Mouse (Mus musculus) liver, adult 2 months (tissue): ENCODE measurements around the gene Myzap. TPM values are rescaled to one million over a fixed set of nuclear protein-coding genes. Genes with fewer than 3 reads are reported as not detected.
A peak's percentile ranks its signal among the peaks of the same experiment; 100 is the strongest.

Experiments
- DNase-seq: peaks from one replicate; pipeline ENCODE4 v3.0.0-alpha.2; 2011; ENCODE audit warnings: low read depth, low spot score; ENCODE audit errors: extremely low read depth
- H3K27ac ChIP-seq: fragments of 200-500 bp; replicated peaks from 2 replicates; pipeline ENCODE4 v1.5.1; 2012; ENCODE audit warnings: low read depth, mild to moderate bottlenecking, control low read depth, inconsistent platforms, low read length; ENCODE audit not compliant: insufficient read depth
- H3K27me3 ChIP-seq: fragments of 200-500 bp; 2 replicates; pipeline ENCODE4 v1.6.1; 2012; ENCODE audit warnings: mild to moderate bottlenecking, moderate library complexity, low read length, inconsistent platforms; ENCODE audit not compliant: control insufficient read depth, insufficient read depth
- H3K36me3 ChIP-seq: fragments of 200-500 bp; 2 replicates; pipeline ENCODE4 v1.6.1; 2012; ENCODE audit warnings: low read length, inconsistent platforms; ENCODE audit not compliant: control insufficient read depth, insufficient read depth
- H3K4me1 ChIP-seq: fragments of 200-500 bp; 2 replicates; pipeline ENCODE4 v1.6.1; 2011; ENCODE audit warnings: low read length; ENCODE audit not compliant: control insufficient read depth, insufficient read depth
- H3K4me3 ChIP-seq: fragments of 200-500 bp; 2 replicates; pipeline ENCODE4 v1.5.1; 2011; ENCODE audit warnings: low read depth, mild to moderate bottlenecking, control low read depth, low read length, moderate library complexity; ENCODE audit not compliant: insufficient read depth
- H3K79me2 ChIP-seq: fragments of 200-500 bp; 2 replicates; pipeline ENCODE4 v1.6.1; 2012; ENCODE audit warnings: inconsistent platforms, mild to moderate bottlenecking, low read length, moderate library complexity; ENCODE audit not compliant: control insufficient read depth, insufficient read depth
- H3K9ac ChIP-seq: fragments of 200-500 bp; 2 replicates; pipeline ENCODE4 v1.6.1; 2012; ENCODE audit warnings: low read depth, mild to moderate bottlenecking, control low read depth, inconsistent platforms, low read length
- CTCF ChIP-seq: fragments of 200-500 bp; IDR thresholded peaks from 2 replicates; pipeline ENCODE4 v1.5.1; 2011; ENCODE audit warnings: low read depth, low read length, control low read depth
- POLR2A ChIP-seq: fragments of 200-500 bp; IDR thresholded peaks from 2 replicates; pipeline ENCODE4 v1.6.1; 2011; ENCODE audit warnings: low read length, control low read depth; ENCODE audit not compliant: insufficient read depth; ENCODE audit errors: extremely low read depth
- WGBS: fragments of 180-500 bp; shearing (Covaris S2); methylation state at CpG from one replicate; pipeline ENCODE4 v1.1.7; 2018; 5-methylcytosine and 5-hydroxymethylcytosine counted together
- polyA plus RNA-seq: library from polyadenylated mRNA; depleted of rRNA; stranded (reverse); fragments of >200 nt; gene quantifications from 2 replicates; pipeline ENCODE4 v1.2.3, GENCODE M21; 2012
- total RNA-seq: library from RNA; depleted of rRNA; stranded (reverse); fragments of >200 nt; gene quantifications from 2 replicates; pipeline ENCODE4 v1.2.3, GENCODE M21; 2014

Myzap gene
- total and polyA plus RNA-seq, 2 experiments, result 0.51 to 1.5 TPM

GRCm38 (mm10) chr9:71591106-71591505 is 1.1 kb downstream of the Myzap start:
- no peak for DNase-seq
- 29% methylated on average over 5 of the region's 5 CpGs for WGBS
- no peaks in the 10 kb centered on the region for H3K36me3 ChIP-seq
- H3K4me3 ChIP-seq, result peak overlapping the region; percentile 8
- H3K27ac ChIP-seq, result no peak overlapping the region
- no peak for TF ChIP-seq POLR2A
- H3K27me3 ChIP-seq, result no peaks in the 10 kb centered on the region
- no peaks in the 10 kb centered on the region for H3K4me1 ChIP-seq
- H3K79me2 ChIP-seq, result no peaks in the 10 kb centered on the region
- H3K9ac ChIP-seq, result no peak overlapping the region

- Histone ChIP-seq H3K27me3 (no peaks in the 10 kb centered on the region), H3K9ac (no peak overlapping the region), H3K4me3 (no peak overlapping the region), H3K36me3 (no peaks in the 10 kb centered on the region), H3K79me2 (no peaks in the 10 kb centered on the region), H3K4me1 (no peaks in the 10 kb centered on the region), H3K27ac (no peak overlapping the region)
- TF ChIP-seq POLR2A (no peak), CTCF (no peak)
- no peak for DNase-seq
- 65% methylated on average over 7 of the region's 7 CpGs for WGBS
Observed at GRCm38 (mm10) chr9:71589771-71590170, 2.4 kb downstream of the Myzap start.

DNA sequence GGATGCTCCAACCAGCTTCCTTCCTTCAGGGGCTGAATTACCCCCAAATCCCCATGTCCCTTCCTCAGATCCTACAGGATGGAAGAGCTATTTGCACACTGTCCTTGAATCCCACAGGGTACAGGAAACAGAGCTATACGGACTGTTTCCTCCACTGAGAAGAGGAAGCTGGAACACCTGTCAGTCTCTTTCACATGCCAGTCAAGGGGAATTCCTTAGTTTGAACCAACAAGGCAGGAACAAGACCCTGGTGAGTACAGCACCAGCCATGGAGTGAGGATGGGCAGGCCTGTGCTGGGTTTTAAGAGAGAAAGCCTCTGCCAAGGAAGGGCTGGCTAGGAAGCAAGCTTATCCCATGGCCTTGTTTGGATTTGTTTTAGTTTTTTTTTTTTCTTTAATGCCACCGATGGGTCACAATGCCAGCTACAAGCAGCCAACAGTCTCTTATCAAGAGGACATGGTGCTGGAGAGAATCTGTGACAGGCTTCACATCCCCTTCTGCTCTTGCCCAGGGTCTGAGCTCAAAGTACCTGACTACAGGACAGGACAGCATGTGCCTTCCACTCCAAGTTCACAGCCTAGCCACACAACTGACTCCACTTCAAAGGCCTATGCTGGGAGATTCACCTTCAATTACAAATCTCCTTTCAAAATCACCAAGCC is 3.1 kb downstream of the Myzap start:
- WGBS, result 53% methylated on average over 2 of the region's 2 CpGs
- no peak overlapping the region for H3K4me3 ChIP-seq
- no peak overlapping the region for H3K9ac ChIP-seq
- no peak for DNase-seq
- TF ChIP-seq POLR2A (no peak), CTCF (no peak)
- no peaks in the 10 kb centered on the region for H3K4me1 ChIP-seq
- no peaks in the 10 kb centered on the region for H3K27me3 ChIP-seq
- H3K36me3 ChIP-seq, result no peaks in the 10 kb centered on the region
- no peak overlapping the region for H3K27ac ChIP-seq
- H3K79me2 ChIP-seq, result no peaks in the 10 kb centered on the region

DNA sequence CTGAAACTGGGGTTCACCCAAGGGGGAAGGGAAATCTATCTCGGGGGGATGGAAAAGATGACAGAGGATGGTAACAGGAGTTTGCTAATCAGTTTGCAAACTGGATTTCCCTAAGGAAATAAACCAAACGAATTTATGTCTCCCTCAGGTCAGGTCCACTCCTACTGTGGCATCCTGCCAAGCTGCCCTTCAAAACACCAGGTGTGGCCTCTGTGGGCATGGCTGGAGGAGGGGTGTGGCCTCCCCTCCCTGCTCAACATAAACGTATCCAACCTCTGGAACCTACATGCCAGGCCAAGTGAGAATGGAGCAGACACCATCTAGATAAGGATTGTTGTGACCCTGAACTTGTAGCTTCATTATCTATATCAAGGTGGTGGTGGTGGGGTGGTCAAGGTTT is 5.8 kb downstream of the Myzap start:
- Histone ChIP-seq H3K36me3 (no peaks in the 10 kb centered on the region), H3K4me3 (no peak overlapping the region), H3K79me2 (no peaks in the 10 kb centered on the region), H3K9ac (no peak overlapping the region), H3K27me3 (no peaks in the 10 kb centered on the region), H3K4me1 (no peaks in the 10 kb centered on the region), H3K27ac (no peak overlapping the region)
- no peak for DNase-seq
- TF ChIP-seq CTCF (no peak), POLR2A (no peak)
- 56% methylated on average over 3 of the region's 3 CpGs for WGBS

DNA sequence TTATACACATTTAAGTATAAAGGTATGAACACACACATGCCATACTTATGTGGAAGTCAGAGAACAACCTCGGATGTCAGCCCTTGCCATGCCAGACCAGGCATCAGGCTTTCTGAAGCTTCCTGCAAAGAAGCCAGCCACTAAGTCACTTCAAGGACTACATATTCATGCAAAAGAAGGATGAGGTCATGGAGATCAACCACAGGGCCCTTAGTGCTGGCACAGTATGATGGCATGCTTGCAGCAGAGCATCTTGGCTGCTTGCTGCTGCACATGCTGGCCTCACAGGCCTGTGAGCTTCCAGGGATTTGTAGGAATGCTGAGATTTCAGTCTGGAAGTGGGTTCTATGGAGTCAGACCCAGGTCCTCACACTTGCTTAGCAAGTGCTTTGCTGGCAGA is 9.4 kb downstream of the Myzap start:
- DNase-seq, result no peak
- WGBS, result 92% methylated on average over 1 of the region's 1 CpGs
- H3K4me1 ChIP-seq, result no peaks in the 10 kb centered on the region
- no peaks in the 10 kb centered on the region for H3K36me3 ChIP-seq
- no peaks in the 10 kb centered on the region for H3K79me2 ChIP-seq
- H3K27me3 ChIP-seq, result no peaks in the 10 kb centered on the region
- H3K9ac ChIP-seq, result no peak overlapping the region
- TF ChIP-seq CTCF, result no peak
- no peak for TF ChIP-seq POLR2A
- H3K4me3 ChIP-seq, result no peak overlapping the region
- no peak overlapping the region for H3K27ac ChIP-seq

- no peak for TF ChIP-seq POLR2A
- TF ChIP-seq CTCF, result no peak
- Histone ChIP-seq H3K27ac (no peak overlapping the region), H3K27me3 (no peaks in the 10 kb centered on the region), H3K79me2 (no peaks in the 10 kb centered on the region), H3K4me1 (no peaks in the 10 kb centered on the region), H3K9ac (no peak overlapping the region), H3K4me3 (no peak overlapping the region), H3K36me3 (no peaks in the 10 kb centered on the region)
- 83% methylated on average over 7 of the region's 7 CpGs for WGBS
- DNase-seq, result no peak
Observed at GRCm38 (mm10) chr9:71578896-71579564, 13.1 kb downstream of the Myzap start.
